Mouse (Mus musculus): ENCODE data around the gene E030030I06Rik. TPM values are rescaled to one million over a fixed set of nuclear protein-coding genes. Genes with fewer than 3 reads are reported as not detected.
"Not testable (repeated sequence)": the region's sequence is repeated elsewhere in the genome, so short reads cannot be mapped to it uniquely, and the experiment has no call there.

Gene E030030I06Rik
- polyA plus RNA-seq (2012; ENCODE audit: insufficient read depth, insufficient read length, missing spikeins) = 3.6 and 4.8 TPM in 2 replicates

- H3K4me3 ChIP-seq (ENCODE audit: insufficient read depth, low read depth, low read length) = peak within 1 kb of the TSS; percentile 99
- H3K4me1 ChIP-seq (ENCODE audit: control insufficient read depth, insufficient read depth, insufficient read length, low read length) = no peaks in the 10 kb centered on the region; the same call in 1 of the 2 replicates
- peak within 1 kb of the TSS; percentile 74 for H3K27ac ChIP-seq (replicated peaks; ENCODE audit: low read depth, low read length)
Observed at GRCm38 (mm10) chr10:22149073-22149690, at the start of gene E030030I06Rik. Gene E030030I06Rik, minus strand, starts transcription at chr10:22149270.

- not testable (repeated sequence) for H3K4me3 ChIP-seq (ENCODE audit: insufficient read depth, low read depth, low read length); H3K4me1 ChIP-seq (ENCODE audit: control insufficient read depth, insufficient read depth, insufficient read length, low read length); H3K27ac ChIP-seq (replicated peaks; ENCODE audit: low read depth, low read length)
Observed at GRCm38 (mm10) chr10:22191035-22191434, 42.0 kb upstream of the E030030I06Rik start.

- H3K27ac ChIP-seq (replicated peaks; ENCODE audit: low read depth, low read length); H3K4me3 ChIP-seq (ENCODE audit: insufficient read depth, low read depth, low read length); H3K4me1 ChIP-seq (ENCODE audit: control insufficient read depth, insufficient read depth, insufficient read length, low read length): not testable (repeated sequence)
Observed at GRCm38 (mm10) chr10:22176515-22176914, 27.4 kb upstream of the E030030I06Rik start.

- H3K27ac ChIP-seq (replicated peaks; ENCODE audit: low read depth, low read length); H3K4me1 ChIP-seq (ENCODE audit: control insufficient read depth, insufficient read depth, insufficient read length, low read length); H3K4me3 ChIP-seq (ENCODE audit: insufficient read depth, low read depth, low read length): not testable (repeated sequence)
Observed at GRCm38 (mm10) chr10:22174190-22174487, 25.1 kb upstream of the E030030I06Rik start.

GRCm38 (mm10) chr10:22173335-22174189 lies 24.5 kb upstream of the E030030I06Rik start:
- H3K27ac ChIP-seq (replicated peaks; ENCODE audit: low read depth, low read length); H3K4me1 ChIP-seq (ENCODE audit: control insufficient read depth, insufficient read depth, insufficient read length, low read length): not testable (repeated sequence)

GRCm38 (mm10) chr10:22172431-22173334 lies 23.6 kb upstream of the E030030I06Rik start:
- not testable (repeated sequence) for H3K27ac ChIP-seq (replicated peaks; ENCODE audit: low read depth, low read length); H3K4me3 ChIP-seq (ENCODE audit: insufficient read depth, low read depth, low read length); H3K4me1 ChIP-seq (ENCODE audit: control insufficient read depth, insufficient read depth, insufficient read length, low read length)

More at GRCm38 (mm10) chr10:22173335-22174189, 24.5 kb upstream of the E030030I06Rik start:
- not testable (repeated sequence) for H3K4me3 ChIP-seq (ENCODE audit: insufficient read depth, low read depth, low read length)

GRCm38 (mm10) chr10:22169116-22169515 lies 20.0 kb upstream of the E030030I06Rik start:
- not testable (repeated sequence) for H3K4me1 ChIP-seq (ENCODE audit: control insufficient read depth, insufficient read depth, insufficient read length, low read length); H3K27ac ChIP-seq (replicated peaks; ENCODE audit: low read depth, low read length); H3K4me3 ChIP-seq (ENCODE audit: insufficient read depth, low read depth, low read length)

GRCm38 (mm10) chr10:22167061-22167460 lies 18.0 kb upstream of the E030030I06Rik start:
- H3K4me3 ChIP-seq (ENCODE audit: insufficient read depth, low read depth, low read length); H3K27ac ChIP-seq (replicated peaks; ENCODE audit: low read depth, low read length); H3K4me1 ChIP-seq (ENCODE audit: control insufficient read depth, insufficient read depth, insufficient read length, low read length): not testable (repeated sequence)

GRCm38 (mm10) chr10:22166025-22166424 lies 17.0 kb upstream of the E030030I06Rik start:
- not testable (repeated sequence) for H3K4me3 ChIP-seq (ENCODE audit: insufficient read depth, low read depth, low read length); H3K4me1 ChIP-seq (ENCODE audit: control insufficient read depth, insufficient read depth, insufficient read length, low read length); H3K27ac ChIP-seq (replicated peaks; ENCODE audit: low read depth, low read length)

GRCm38 (mm10) chr10:22165328-22166003 lies 16.4 kb upstream of the E030030I06Rik start:
- not testable (repeated sequence) for H3K4me1 ChIP-seq (ENCODE audit: control insufficient read depth, insufficient read depth, insufficient read length, low read length); H3K27ac ChIP-seq (replicated peaks; ENCODE audit: low read depth, low read length); H3K4me3 ChIP-seq (ENCODE audit: insufficient read depth, low read depth, low read length)

GRCm38 (mm10) chr10:22163705-22164583 lies 14.9 kb upstream of the E030030I06Rik start:
- not testable (repeated sequence) for H3K4me1 ChIP-seq (ENCODE audit: control insufficient read depth, insufficient read depth, insufficient read length, low read length); H3K27ac ChIP-seq (replicated peaks; ENCODE audit: low read depth, low read length); H3K4me3 ChIP-seq (ENCODE audit: insufficient read depth, low read depth, low read length)

GRCm38 (mm10) chr10:22163279-22163678 lies 14.2 kb upstream of the E030030I06Rik start:
- H3K4me3 ChIP-seq (ENCODE audit: insufficient read depth, low read depth, low read length); H3K27ac ChIP-seq (replicated peaks; ENCODE audit: low read depth, low read length); H3K4me1 ChIP-seq (ENCODE audit: control insufficient read depth, insufficient read depth, insufficient read length, low read length): not testable (repeated sequence)

- H3K27ac ChIP-seq (replicated peaks; ENCODE audit: low read depth, low read length) = no peak overlapping the region
- no peaks in the 10 kb centered on the region for H3K4me1 ChIP-seq (ENCODE audit: control insufficient read depth, insufficient read depth, insufficient read length, low read length)
- H3K4me3 ChIP-seq (ENCODE audit: insufficient read depth, low read depth, low read length) = no peak overlapping the region
Observed at GRCm38 (mm10) chr10:22159581-22160140, 10.6 kb upstream of the E030030I06Rik start.

All from brown adipose tissue, adult 24 weeks (tissue).